Mouse (Mus musculus): ENCODE data around the gene Hes6. TPM values are rescaled to one million over a fixed set of nuclear protein-coding genes. Genes with fewer than 3 reads are reported as not detected.

Gene Hes6
- polyA plus RNA-seq, 1 experiment from 2014 or later: 136 TPM

- peaks cover 98% of the 10 kb centered on the region for H3K36me3 ChIP-seq (replicated peaks)
These were observed 33.3 kb downstream of the Hes6 start for GRCm38 (mm10) chr1:91380453-91381090.

GRCm38 (mm10) chr1:91373414-91373835 lies 40.4 kb downstream of the Hes6 start:
- peaks cover 95% of the 10 kb centered on the region for H3K36me3 ChIP-seq (replicated peaks)
- H3K4me3 ChIP-seq: no peak overlapping the region
- H3K27ac ChIP-seq (replicated peaks): no peak overlapping the region
- no peaks in the 10 kb centered on the region for H3K9me3 ChIP-seq
- peaks cover 2% of the 10 kb centered on the region; the same call in 1 of the 2 replicates for H3K27me3 ChIP-seq (replicated peaks; ENCODE audit: low read depth, poor library complexity, severe bottlenecking)
- DNase-seq (ENCODE audit: low spot score): no peak
- WGBS: 94% methylated on average over 6 of the region's 6 CpGs
- H3K4me1 ChIP-seq: peaks cover 3% of the 10 kb centered on the region; the same call in 1 of the 2 replicates

More at GRCm38 (mm10) chr1:91380453-91381090, 33.3 kb downstream of the Hes6 start:
- DNase-seq (ENCODE audit: low spot score): peak; percentile 76
- 63% methylated on average over 7 of the region's 7 CpGs for WGBS
- Histone ChIP-seq H3K27ac (replicated peaks) (no peak overlapping the region), H3K4me1 (no peaks in the 10 kb centered on the region), H3K27me3 (replicated peaks; ENCODE audit: low read depth, poor library complexity, severe bottlenecking) (no peaks in the 10 kb centered on the region), H3K9me3 (no peaks in the 10 kb centered on the region), H3K4me3 (no peak overlapping the region)

- H3K9me3 ChIP-seq: no peaks in the 10 kb centered on the region
- no peak for DNase-seq (ENCODE audit: low spot score)
- no peak overlapping the region for H3K4me3 ChIP-seq
- peaks cover 62% of the 10 kb centered on the region for H3K36me3 ChIP-seq (replicated peaks)
- no peak overlapping the region for H3K27ac ChIP-seq (replicated peaks)
- WGBS: 90% methylated on average over 23 of the region's 23 CpGs
- peaks cover 36% of the 10 kb centered on the region for H3K27me3 ChIP-seq (replicated peaks; ENCODE audit: low read depth, poor library complexity, severe bottlenecking)
- peaks cover 20% of the 10 kb centered on the region for H3K4me1 ChIP-seq
These were observed 43.8 kb downstream of the Hes6 start for GRCm38 (mm10) chr1:91370055-91370454.

GRCm38 (mm10) chr1:91369408-91369807 lies 44.4 kb downstream of the Hes6 start:
- Histone ChIP-seq H3K27ac (replicated peaks) (no peak overlapping the region), H3K27me3 (replicated peaks; ENCODE audit: low read depth, poor library complexity, severe bottlenecking) (peaks cover 40% of the 10 kb centered on the region), H3K9me3 (no peaks in the 10 kb centered on the region; the same call in 1 of the 2 replicates), H3K4me1 (peaks cover 20% of the 10 kb centered on the region), H3K36me3 (replicated peaks) (peaks cover 55% of the 10 kb centered on the region), H3K4me3 (no peak overlapping the region)
- WGBS: 74% methylated on average over 4 of the region's 4 CpGs
- DNase-seq (ENCODE audit: low spot score): no peak

GRCm38 (mm10) chr1:91367295-91367694 lies 46.5 kb downstream of the Hes6 start:
- peaks cover 20% of the 10 kb centered on the region for H3K4me1 ChIP-seq
- peaks cover 40% of the 10 kb centered on the region for H3K27me3 ChIP-seq (replicated peaks; ENCODE audit: low read depth, poor library complexity, severe bottlenecking)
- H3K9me3 ChIP-seq: no peaks in the 10 kb centered on the region; the same call in 1 of the 2 replicates
- no peak overlapping the region; the same call in 1 of the 2 replicates for H3K4me3 ChIP-seq
- H3K36me3 ChIP-seq (replicated peaks): peaks cover 34% of the 10 kb centered on the region
- DNase-seq (ENCODE audit: low spot score): no peak
- no peak overlapping the region for H3K27ac ChIP-seq (replicated peaks)
- 98% methylated on average over 3 of the region's 3 CpGs for WGBS

GRCm38 (mm10) chr1:91366215-91367108 lies 47.4 kb downstream of the Hes6 start, which contains the start of gene Erfe:
Gene Erfe, plus strand, starts transcription at chr1:91366430.
- Histone ChIP-seq H3K27ac (replicated peaks) (peak within 1 kb of the TSS; percentile 84), H3K27me3 (replicated peaks; ENCODE audit: low read depth, poor library complexity, severe bottlenecking) (peaks cover 40% of the 10 kb centered on the region), H3K4me3 (peak within 1 kb of the TSS; percentile 62), H3K9me3 (no peaks in the 10 kb centered on the region; the same call in 1 of the 2 replicates), H3K36me3 (replicated peaks) (peaks cover 26% of the 10 kb centered on the region), H3K4me1 (peaks cover 20% of the 10 kb centered on the region)
- under 1% methylated on average over 68 of the region's 68 CpGs for WGBS
- peak; percentile 85 for DNase-seq (ENCODE audit: low spot score)

GRCm38 (mm10) chr1:91365816-91366214 lies 48.0 kb downstream of the Hes6 start:
- Histone ChIP-seq H3K27me3 (replicated peaks; ENCODE audit: low read depth, poor library complexity, severe bottlenecking) (peaks cover 40% of the 10 kb centered on the region), H3K4me1 (peaks cover 20% of the 10 kb centered on the region), H3K4me3 (peak overlapping the region; percentile 62), H3K9me3 (no peaks in the 10 kb centered on the region; the same call in 1 of the 2 replicates), H3K27ac (replicated peaks) (peak overlapping the region; percentile 84), H3K36me3 (replicated peaks) (peaks cover 19% of the 10 kb centered on the region)
- 28% methylated on average over 8 of the region's 8 CpGs for WGBS
- no peak for DNase-seq (ENCODE audit: low spot score)

- H3K27ac ChIP-seq (replicated peaks): no peak overlapping the region
- 88% methylated on average over 16 of the region's 16 CpGs for WGBS
- H3K4me1 ChIP-seq: peaks cover 20% of the 10 kb centered on the region
- peaks cover 11% of the 10 kb centered on the region for H3K36me3 ChIP-seq (replicated peaks)
- H3K9me3 ChIP-seq: no peaks in the 10 kb centered on the region; the same call in 1 of the 2 replicates
- DNase-seq (ENCODE audit: low spot score): no peak
- H3K27me3 ChIP-seq (replicated peaks; ENCODE audit: low read depth, poor library complexity, severe bottlenecking): peaks cover 40% of the 10 kb centered on the region
- H3K4me3 ChIP-seq: no peak overlapping the region
These were observed 48.8 kb downstream of the Hes6 start for GRCm38 (mm10) chr1:91364822-91365644.

- H3K36me3 ChIP-seq (replicated peaks): no peaks in the 10 kb centered on the region
- peaks cover 25% of the 10 kb centered on the region for H3K27me3 ChIP-seq (replicated peaks; ENCODE audit: low read depth, poor library complexity, severe bottlenecking)
- WGBS: 83% methylated on average over 5 of the region's 5 CpGs
These were observed 51.7 kb downstream of the Hes6 start for GRCm38 (mm10) chr1:91362113-91362512.

More at GRCm38 (mm10) chr1:91362113-91362512, 51.7 kb downstream of the Hes6 start:
- Histone ChIP-seq H3K4me1 (peaks cover 15% of the 10 kb centered on the region), H3K4me3 (no peak overlapping the region), H3K9me3 (no peaks in the 10 kb centered on the region; the same call in 1 of the 2 replicates), H3K27ac (replicated peaks) (no peak overlapping the region)
- DNase-seq (ENCODE audit: low spot score): no peak

Data from embryonic facial prominence, embryonic 10.5 days (tissue).